Mouse (Mus musculus) right cerebral cortex, postnatal 25 days (tissue): Measurements from ENCODE around the gene Drd2.

Source experiments
- DNase-seq: peaks from one replicate; pipeline ENCODE4 v3.0.0; 2022

Drd2 gene

GRCm38 (mm10) chr9:49340136-49341043 lies at the start of gene Drd2:
Drd2 (plus strand) TSS chr9:49340627.
- DNase-seq, result peak; percentile 13

- no peak for DNase-seq
These were observed 45.3 kb upstream of the Drd2 start for GRCm38 (mm10) chr9:49295101-49295500.

GRCm38 (mm10) chr9:49307576-49307975 lies 32.9 kb upstream of the Drd2 start:
- no peak for DNase-seq

- DNase-seq, result no peak
These were observed 29.6 kb upstream of the Drd2 start for GRCm38 (mm10) chr9:49310821-49311220.

GRCm38 (mm10) chr9:49318638-49319037 lies 21.8 kb upstream of the Drd2 start:
- DNase-seq, result no peak

- no peak for DNase-seq
These were observed 578 bp downstream of the Drd2 start for GRCm38 (mm10) chr9:49341044-49341365.

GRCm38 (mm10) chr9:49365763-49366162 lies 25.3 kb downstream of the Drd2 start:
- DNase-seq, result no peak

- no peak for DNase-seq
These were observed 33.5 kb downstream of the Drd2 start for GRCm38 (mm10) chr9:49373946-49374345.

- DNase-seq, result no peak
These were observed 39.5 kb downstream of the Drd2 start for GRCm38 (mm10) chr9:49379962-49380361.

- no peak for DNase-seq
These were observed 43.6 kb downstream of the Drd2 start for GRCm38 (mm10) chr9:49384041-49384440.

GRCm38 (mm10) chr9:49384855-49385254 lies 44.4 kb downstream of the Drd2 start:
- DNase-seq, result no peak

- DNase-seq, result no peak
These were observed 44.9 kb downstream of the Drd2 start for GRCm38 (mm10) chr9:49385301-49385700.

GRCm38 (mm10) chr9:49386119-49386518 lies 45.7 kb downstream of the Drd2 start:
- no peak for DNase-seq

GRCm38 (mm10) chr9:49392242-49392641 lies 51.8 kb downstream of the Drd2 start:
- DNase-seq, result peak; percentile 11

- no peak for DNase-seq
These were observed 55.6 kb downstream of the Drd2 start for GRCm38 (mm10) chr9:49396006-49396405.

GRCm38 (mm10) chr9:49403711-49404110 lies 63.3 kb downstream of the Drd2 start:
- DNase-seq, result no peak

- DNase-seq, result no peak
These were observed 66.6 kb downstream of the Drd2 start for GRCm38 (mm10) chr9:49407028-49407427.

GRCm38 (mm10) chr9:49410621-49411020 lies 70.2 kb downstream of the Drd2 start:
- DNase-seq, result no peak

GRCm38 (mm10) chr9:49423866-49424265 lies 83.4 kb downstream of the Drd2 start:
- no peak for DNase-seq

- DNase-seq, result no peak
These were observed 85.2 kb downstream of the Drd2 start for GRCm38 (mm10) chr9:49425585-49425984.

GRCm38 (mm10) chr9:49426921-49427320 lies 86.5 kb downstream of the Drd2 start, which contains the start of gene Ankk1:
Ankk1 (minus strand) TSS chr9:49427021.
- DNase-seq, result no peak

GRCm38 (mm10) chr9:49427478-49427877 lies 87.1 kb downstream of the Drd2 start:
- DNase-seq, result no peak

- no peak for DNase-seq
These were observed 102.2 kb downstream of the Drd2 start for GRCm38 (mm10) chr9:49442621-49443020.

GRCm38 (mm10) chr9:49450491-49450890 lies 110.1 kb downstream of the Drd2 start:
- DNase-seq, result no peak

GRCm38 (mm10) chr9:49452396-49452795 lies 112.0 kb downstream of the Drd2 start:
- no peak for DNase-seq
